Comparison of ENCODE assay signal across 17 mouse cellular contexts in genomic region chr14:108638291-108638690, GRCm38 (mm10).
"Had no signal": no experiment of that assay in that cellular context is flagged by ENCODE, and none has a peak within 500 bp of the region (broad histone marks: within the 10 kb centered on the region; RNA-seq: fewer than 3 reads in every experiment).

No protein-coding gene starts in this region.

- H3K36me3 ChIP-seq: liver, embryonic 12.5 days; lung, embryonic 15.5 days; midbrain, embryonic 10.5 days; midbrain, embryonic 12.5 days; neural tube, embryonic 12.5 days; stomach, embryonic 15.5 days had no signal

- DNase-seq: lung, adult 18-20 months; lung, postnatal 10 days; lung, postnatal 36 days; midbrain, embryonic 14.5 days; right cerebral cortex, postnatal 14 days; thymus, adult 2 months; thymus, postnatal 25 days; thymus, postnatal 4 days had no signal

- H3K4me2 ChIP-seq: liver, embryonic 12.5 days; lung, embryonic 15.5 days; midbrain, embryonic 12.5 days; neural tube, embryonic 12.5 days; stomach, embryonic 15.5 days had no signal

- H3K4me1 ChIP-seq: liver, embryonic 12.5 days; lung, embryonic 15.5 days; midbrain, embryonic 10.5 days; midbrain, embryonic 12.5 days; neural tube, embryonic 12.5 days; stomach, embryonic 15.5 days had no signal

- H3K9me3 ChIP-seq: liver, embryonic 12.5 days; lung, embryonic 15.5 days; midbrain, embryonic 10.5 days; midbrain, embryonic 12.5 days; neural tube, embryonic 12.5 days; stomach, embryonic 15.5 days had no signal

- H3K4me3 ChIP-seq: liver, embryonic 12.5 days; lung, embryonic 15.5 days; midbrain, embryonic 10.5 days; midbrain, embryonic 12.5 days; neural tube, embryonic 12.5 days; stomach, embryonic 15.5 days had no signal

- H3K27ac ChIP-seq: liver, embryonic 12.5 days; liver, embryonic 14.5 days; lung, embryonic 15.5 days; midbrain, embryonic 10.5 days; midbrain, embryonic 12.5 days; neural tube, embryonic 12.5 days; stomach, embryonic 15.5 days; stomach, postnatal 0 days had no signal

- H3K9ac ChIP-seq: liver, embryonic 12.5 days; liver, embryonic 14.5 days; lung, embryonic 15.5 days; midbrain, embryonic 12.5 days; neural tube, embryonic 12.5 days; stomach, embryonic 15.5 days had no signal

- H3K27me3 ChIP-seq: liver, embryonic 12.5 days; lung, embryonic 15.5 days; midbrain, embryonic 12.5 days; neural tube, embryonic 12.5 days; stomach, embryonic 15.5 days had no signal

- ATAC-seq: liver, embryonic 12.5 days; midbrain, embryonic 16.5 days had no signal
